Mouse (Mus musculus): ENCODE data around the gene Myom1.

The Myom1 gene

GRCm38 (mm10) chr17:71136384-71137333 lies 134.2 kb downstream of the Myom1 start:
- DNase-seq (ENCODE audit: low read depth, low spot score) = no peak

- no peak for DNase-seq (ENCODE audit: low read depth, low spot score)
Observed at GRCm38 (mm10) chr17:71137334-71137721, 134.9 kb downstream of the Myom1 start.

- no peak for DNase-seq (ENCODE audit: low read depth, low spot score)
Observed at GRCm38 (mm10) chr17:71142068-71142467, 139.6 kb downstream of the Myom1 start.

- DNase-seq (ENCODE audit: low read depth, low spot score) = no peak
Observed at GRCm38 (mm10) chr17:71143155-71143554, 140.7 kb downstream of the Myom1 start.

- no peak for DNase-seq (ENCODE audit: low read depth, low spot score)
Observed at GRCm38 (mm10) chr17:71144322-71145116, 142.1 kb downstream of the Myom1 start.

- no peak for DNase-seq (ENCODE audit: low read depth, low spot score)
Observed at GRCm38 (mm10) chr17:71145248-71145961, 143.0 kb downstream of the Myom1 start.

GRCm38 (mm10) chr17:71153356-71153755 lies 150.9 kb downstream of the Myom1 start:
- DNase-seq (ENCODE audit: low read depth, low spot score) = no peak

GRCm38 (mm10) chr17:71155271-71155670 lies 152.8 kb downstream of the Myom1 start:
- DNase-seq (ENCODE audit: low read depth, low spot score) = no peak

GRCm38 (mm10) chr17:71159152-71159567 lies 156.7 kb downstream of the Myom1 start:
- DNase-seq (ENCODE audit: low read depth, low spot score) = no peak

- no peak for DNase-seq (ENCODE audit: low read depth, low spot score)
Observed at GRCm38 (mm10) chr17:71159720-71160119, 157.3 kb downstream of the Myom1 start.

GRCm38 (mm10) chr17:71160244-71160995 lies 158.0 kb downstream of the Myom1 start:
- no peak for DNase-seq (ENCODE audit: low read depth, low spot score)

- DNase-seq (ENCODE audit: low read depth, low spot score) = peak; percentile 18
Observed at GRCm38 (mm10) chr17:71164991-71165390, 162.6 kb downstream of the Myom1 start.

GRCm38 (mm10) chr17:71168205-71168815 lies 165.9 kb downstream of the Myom1 start:
- no peak for DNase-seq (ENCODE audit: low read depth, low spot score)

GRCm38 (mm10) chr17:71168846-71169245 lies 166.4 kb downstream of the Myom1 start:
- no peak for DNase-seq (ENCODE audit: low read depth, low spot score)

- DNase-seq (ENCODE audit: low read depth, low spot score) = no peak
Observed at GRCm38 (mm10) chr17:71169639-71170038, 167.2 kb downstream of the Myom1 start.

GRCm38 (mm10) chr17:71171161-71171560 lies 168.7 kb downstream of the Myom1 start:
- no peak for DNase-seq (ENCODE audit: low read depth, low spot score)
